Mouse (Mus musculus) mouse embryonic stem cell (cell line): ENCODE data around the gene Tex264.
"Not testable (repeated sequence)": the region's sequence is repeated elsewhere in the genome, so short reads cannot be mapped to it uniquely, and the experiment has no call there.

ENCODE experiments used
- in situ Hi-C, 2 experiments: fragments of 300-500 bp; cut with MboI; formaldehyde crosslinking; loops; 1 replicate in 1 of 2; 3 replicates in 1 of 2; pipeline ENCODE4 v1.14.3; 2019 to 2020; ENCODE audit warnings: low sequenced_read_pairs in 2 of 2, low pct_unique_long_range_greater_than_20kb in 1 of 2, mixed read lengths in 1 of 2; ENCODE audit not compliant: unreplicated experiment in 1 of 2

Gene Tex264

GRCm38 (mm10) chr9:106675480-106675879 lies 10.2 kb downstream of the Tex264 start:
- in situ Hi-C loops = no loop called here

GRCm38 (mm10) chr9:106673860-106674259 lies 11.9 kb downstream of the Tex264 start:
- in situ Hi-C loops = no loop called here

GRCm38 (mm10) chr9:106664856-106665255 lies 20.9 kb downstream of the Tex264 start:
- in situ Hi-C loops = no loop called here

GRCm38 (mm10) chr9:106664433-106664832 lies 21.3 kb downstream of the Tex264 start:
- in situ Hi-C loops = no loop called here

- in situ Hi-C loops = no loop called here
Measured at GRCm38 (mm10) chr9:106663200-106663599, 22.5 kb downstream of the Tex264 start.

GRCm38 (mm10) chr9:106659935-106660334 lies 25.8 kb downstream of the Tex264 start:
- in situ Hi-C loops = loop anchor here in 1 of 2 experiments (10.0 kb wide), 1 partner anchor 55 kb away; no protein-coding TSS in a partner anchor

- in situ Hi-C loops = loop anchor here in 1 of 2 experiments (10.0 kb wide), 1 partner anchor 55 kb away; no protein-coding TSS in a partner anchor
Measured at GRCm38 (mm10) chr9:106659441-106659840, 26.3 kb downstream of the Tex264 start.

GRCm38 (mm10) chr9:106657592-106657991 lies 28.1 kb downstream of the Tex264 start:
- in situ Hi-C loops = loop anchor here in 1 of 2 experiments (10.0 kb wide), 1 partner anchor 53 kb away; no protein-coding TSS in a partner anchor

- in situ Hi-C loops = loop anchor here in 1 of 2 experiments (10.0 kb wide), 1 partner anchor 52 kb away; no protein-coding TSS in a partner anchor
Measured at GRCm38 (mm10) chr9:106656820-106657219, 28.9 kb downstream of the Tex264 start.

- in situ Hi-C loops = loop anchor here in 1 of 2 experiments (10.0 kb wide), 1 partner anchor 51 kb away; no protein-coding TSS in a partner anchor
Measured at GRCm38 (mm10) chr9:106655884-106656720, 29.6 kb downstream of the Tex264 start, which contains the start of gene Grm2. Gene Grm2, minus strand, starts transcription at chr9:106656082.

GRCm38 (mm10) chr9:106652720-106653119 lies 33.0 kb downstream of the Tex264 start:
- in situ Hi-C loops = loop anchor here in 1 of 2 experiments (5.0 to 10.0 kb wide), 2 partner anchors 48 to 125 kb away; no protein-coding TSS in a partner anchor

GRCm38 (mm10) chr9:106647226-106647625 lies 38.5 kb downstream of the Tex264 start:
- in situ Hi-C loops = no loop called here

- in situ Hi-C loops = no loop called here
Measured at GRCm38 (mm10) chr9:106645684-106646271, 39.9 kb downstream of the Tex264 start.

GRCm38 (mm10) chr9:106643787-106644186 lies 41.9 kb downstream of the Tex264 start:
- in situ Hi-C loops = no loop called here

- in situ Hi-C loops = no loop called here
Measured at GRCm38 (mm10) chr9:106643128-106643527, 42.6 kb downstream of the Tex264 start.

GRCm38 (mm10) chr9:106641346-106641745 lies 44.4 kb downstream of the Tex264 start:
- in situ Hi-C loops = no loop called here

GRCm38 (mm10) chr9:106638154-106638553 lies 47.6 kb downstream of the Tex264 start:
- in situ Hi-C loops = loop anchor here in 1 of 2 experiments (10.0 kb wide), 1 partner anchor 113 kb away; no protein-coding TSS in a partner anchor

GRCm38 (mm10) chr9:106632185-106632584 lies 53.5 kb downstream of the Tex264 start:
- in situ Hi-C loops = loop anchor here in 1 of 2 experiments (10.0 kb wide), 1 partner anchor 107 kb away; no protein-coding TSS in a partner anchor

GRCm38 (mm10) chr9:106627796-106628195 lies 57.9 kb downstream of the Tex264 start:
- in situ Hi-C loops = not testable (repeated sequence)
